Mouse (Mus musculus): Measurements from ENCODE around the gene Tiam2. TPM values are rescaled to one million over a fixed set of nuclear protein-coding genes. Genes with fewer than 3 reads are reported as not detected.

Gene Tiam2
- polyA plus RNA-seq, 1 experiment from 2014 or later: 3.9 TPM

DNA sequence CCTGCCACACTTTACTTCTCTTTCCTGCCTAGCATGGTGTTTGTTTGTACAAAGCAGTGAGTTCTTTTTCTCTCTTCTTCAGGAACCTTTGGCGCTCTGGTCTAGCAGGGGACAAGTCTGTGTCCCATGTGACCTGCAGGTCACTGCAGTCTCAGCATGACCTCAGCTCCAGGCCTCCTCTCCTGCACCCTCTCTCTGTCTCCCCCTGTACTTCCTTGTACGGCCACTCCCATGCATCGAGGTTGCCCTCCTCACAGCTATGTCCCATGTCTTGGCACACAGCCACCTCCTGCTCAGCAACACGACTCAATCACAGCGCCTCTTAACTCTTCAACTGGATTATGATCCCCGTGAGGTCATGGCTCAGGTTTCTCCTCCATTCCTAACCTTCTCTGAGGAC is 26.9 kb upstream of the Tiam2 start:
- peak; percentile 50; the same call in 1 of the 2 replicates for ATAC-seq (ENCODE audit: insufficient number of reproducible peaks, insufficient read depth, low FRiP score, low read depth)

GRCm38 (mm10) chr17:3305926-3306325 is 20.4 kb upstream of the Tiam2 start:
- no peak for ATAC-seq (ENCODE audit: insufficient number of reproducible peaks, insufficient read depth, low FRiP score, low read depth)
- Histone ChIP-seq H3K36me3 (ENCODE audit: control insufficient read depth, insufficient read depth, low read length) (peaks cover 8% of the 10 kb centered on the region), H3K4me3 (ENCODE audit: control insufficient read depth in 1 of 2, insufficient read depth in 1 of 2, low read depth in 1 of 2, low read length in 2 of 2) (no peak overlapping the region), H3K9me3 (ENCODE audit: control insufficient read depth, low read length) (no peaks in the 10 kb centered on the region), H3K4me1 (ENCODE audit: control insufficient read depth in 2 of 2, insufficient read depth in 2 of 2, low read length in 2 of 2) (no peaks in the 10 kb centered on the region), H3K4me2 (ENCODE audit: low read length) (no peak overlapping the region), H3K27ac (replicated peaks in 1 of 2; ENCODE audit: control insufficient read depth in 1 of 2, insufficient read depth in 1 of 2, low read depth in 2 of 2, low read length in 2 of 2) (no peak overlapping the region), H3K9ac (ENCODE audit: low read length) (no peak overlapping the region), H3K27me3 (ENCODE audit: control insufficient read depth, insufficient read depth, low read length) (no peaks in the 10 kb centered on the region)
- WGBS: 45% methylated on average over 2 of the region's 2 CpGs

More for the DNA sequence above, 26.9 kb upstream of the Tiam2 start:
- Histone ChIP-seq H3K27ac (replicated peaks in 1 of 2; ENCODE audit: control insufficient read depth in 1 of 2, insufficient read depth in 1 of 2, low read depth in 2 of 2, low read length in 2 of 2) (0 out of 4 replicates have a peak overlapping the region, but pooled peaks of 1 of the 2 experiments have one; percentile 5), H3K4me1 (ENCODE audit: control insufficient read depth in 2 of 2, insufficient read depth in 2 of 2, low read length in 2 of 2) (peaks cover 8 to 10% of the 10 kb centered on the region in 2 experiments; a peak in 3 of 4 replicates), H3K9ac (ENCODE audit: low read length) (no peak overlapping the region), H3K27me3 (ENCODE audit: control insufficient read depth, insufficient read depth, low read length) (no peaks in the 10 kb centered on the region), H3K36me3 (ENCODE audit: control insufficient read depth, insufficient read depth, low read length) (no peaks in the 10 kb centered on the region), H3K4me3 (ENCODE audit: control insufficient read depth in 1 of 2, insufficient read depth in 1 of 2, low read depth in 1 of 2, low read length in 2 of 2) (no peak overlapping the region), H3K9me3 (ENCODE audit: control insufficient read depth, low read length) (no peaks in the 10 kb centered on the region), H3K4me2 (ENCODE audit: low read length) (no peak overlapping the region)
- 21% methylated on average over 6 of the region's 6 CpGs for WGBS

GRCm38 (mm10) chr17:3313711-3314624 is 12.4 kb upstream of the Tiam2 start:
- Histone ChIP-seq H3K4me1 (ENCODE audit: control insufficient read depth in 2 of 2, insufficient read depth in 2 of 2, low read length in 2 of 2) (0 out of 4 replicates have a peak, but pooled peaks cover 0 to 2% of the 10 kb centered on the region in 2 experiments), H3K27me3 (ENCODE audit: control insufficient read depth, insufficient read depth, low read length) (no peaks in the 10 kb centered on the region), H3K27ac (replicated peaks in 1 of 2; ENCODE audit: control insufficient read depth in 1 of 2, insufficient read depth in 1 of 2, low read depth in 2 of 2, low read length in 2 of 2) (peak overlapping the region in 1 of 2 experiments; percentile 61; a peak in 2 of 4 replicates), H3K9ac (ENCODE audit: low read length) (peak overlapping the region; percentile 71), H3K4me2 (ENCODE audit: low read length) (peak overlapping the region; percentile 71), H3K9me3 (ENCODE audit: control insufficient read depth, low read length) (no peaks in the 10 kb centered on the region), H3K4me3 (ENCODE audit: control insufficient read depth in 1 of 2, insufficient read depth in 1 of 2, low read depth in 1 of 2, low read length in 2 of 2) (peak overlapping the region; percentile 42 to 61), H3K36me3 (ENCODE audit: control insufficient read depth, insufficient read depth, low read length) (no peaks in the 10 kb centered on the region)
- 7% methylated on average over 60 of the region's 60 CpGs for WGBS
- peak; percentile 94 for ATAC-seq (ENCODE audit: insufficient number of reproducible peaks, insufficient read depth, low FRiP score, low read depth)

DNA sequence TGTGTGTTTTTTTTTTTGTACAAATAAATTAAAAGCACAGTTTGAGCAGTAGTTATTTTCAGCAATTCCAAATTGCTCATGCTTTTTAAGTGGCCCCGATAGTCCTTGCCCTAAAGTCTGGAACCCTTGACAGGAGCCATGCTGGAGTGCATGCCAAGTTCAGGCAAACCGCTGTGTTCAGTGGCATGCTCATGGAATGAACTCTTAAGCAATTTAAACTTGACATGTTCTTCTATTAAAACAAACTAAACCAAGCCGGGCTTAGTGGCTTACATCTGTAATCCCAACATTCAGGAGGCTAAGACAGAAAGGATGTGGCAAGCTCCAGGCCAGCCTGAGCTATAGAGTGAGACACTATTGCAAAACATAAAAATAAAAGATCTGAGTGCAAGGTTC is 11.8 kb upstream of the Tiam2 start:
- H3K4me1 ChIP-seq (ENCODE audit: control insufficient read depth in 2 of 2, insufficient read depth in 2 of 2, low read length in 2 of 2): 0 out of 4 replicates have a peak, but pooled peaks cover 0 to 2% of the 10 kb centered on the region in 2 experiments
- no peaks in the 10 kb centered on the region for H3K36me3 ChIP-seq (ENCODE audit: control insufficient read depth, insufficient read depth, low read length)
- peak overlapping the region; percentile 42 to 61 for H3K4me3 ChIP-seq (ENCODE audit: control insufficient read depth in 1 of 2, insufficient read depth in 1 of 2, low read depth in 1 of 2, low read length in 2 of 2)
- no peaks in the 10 kb centered on the region for H3K27me3 ChIP-seq (ENCODE audit: control insufficient read depth, insufficient read depth, low read length)
- H3K4me2 ChIP-seq (ENCODE audit: low read length): peak overlapping the region; percentile 71
- peak overlapping the region in 1 of 2 experiments; percentile 19; a peak in 2 of 4 replicates for H3K27ac ChIP-seq (replicated peaks in 1 of 2; ENCODE audit: control insufficient read depth in 1 of 2, insufficient read depth in 1 of 2, low read depth in 2 of 2, low read length in 2 of 2)
- no peaks in the 10 kb centered on the region for H3K9me3 ChIP-seq (ENCODE audit: control insufficient read depth, low read length)
- 33% methylated on average over 3 of the region's 3 CpGs for WGBS
- H3K9ac ChIP-seq (ENCODE audit: low read length): peak overlapping the region; percentile 71
- ATAC-seq (ENCODE audit: insufficient number of reproducible peaks, insufficient read depth, low FRiP score, low read depth): no peak

DNA sequence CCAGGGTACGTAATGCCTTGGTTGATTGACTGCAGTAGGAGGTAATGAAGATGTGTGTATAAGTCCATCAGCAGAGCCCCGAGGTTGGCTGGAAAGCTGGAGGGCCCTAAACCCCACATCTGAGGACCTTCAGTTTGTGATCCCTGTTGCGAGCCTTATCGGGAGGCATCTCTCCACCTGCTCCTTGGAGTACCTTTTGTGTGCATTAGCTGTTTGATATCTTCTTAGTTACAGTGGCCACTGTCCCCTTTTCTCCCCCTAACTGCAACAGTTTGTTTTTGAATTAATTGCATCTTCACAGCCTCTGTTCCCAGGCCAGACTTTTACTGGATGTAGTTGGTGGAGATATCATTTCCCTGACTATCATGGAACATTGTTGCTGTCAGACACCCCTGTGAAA is 10.8 kb upstream of the Tiam2 start:
- 93% methylated on average over 4 of the region's 4 CpGs for WGBS
- no peak for ATAC-seq (ENCODE audit: insufficient number of reproducible peaks, insufficient read depth, low FRiP score, low read depth)

DNA sequence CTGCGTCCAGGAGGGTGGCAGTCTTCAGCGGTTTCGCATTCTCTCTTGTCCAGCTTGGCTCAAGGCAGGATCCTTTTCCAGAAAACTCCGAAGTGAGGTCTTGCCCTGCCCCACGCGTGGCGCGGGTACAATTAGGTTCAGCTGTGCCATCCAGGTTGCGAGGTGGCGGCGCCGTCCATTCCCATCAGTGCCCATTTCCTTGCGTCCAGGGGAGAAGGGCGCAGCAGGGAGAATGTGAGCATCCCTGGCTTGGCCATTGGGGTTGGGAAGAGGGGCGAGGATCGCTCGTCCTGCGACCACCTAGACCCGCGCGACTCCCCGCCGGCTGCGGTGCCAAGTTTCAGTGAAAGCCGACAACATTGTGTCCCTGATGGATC is 518 bp downstream of the Tiam2 start:
- Histone ChIP-seq H3K27ac (replicated peaks in 1 of 2; ENCODE audit: control insufficient read depth in 1 of 2, insufficient read depth in 1 of 2, low read depth in 2 of 2, low read length in 2 of 2) (no peak overlapping the region), H3K27me3 (ENCODE audit: control insufficient read depth, insufficient read depth, low read length) (no peaks in the 10 kb centered on the region), H3K9me3 (ENCODE audit: control insufficient read depth, low read length) (no peaks in the 10 kb centered on the region), H3K36me3 (ENCODE audit: control insufficient read depth, insufficient read depth, low read length) (no peaks in the 10 kb centered on the region), H3K4me3 (ENCODE audit: control insufficient read depth in 1 of 2, insufficient read depth in 1 of 2, low read depth in 1 of 2, low read length in 2 of 2) (peak overlapping the region; percentile 75 to 77), H3K9ac (ENCODE audit: low read length) (peak overlapping the region; percentile 82), H3K4me1 (ENCODE audit: control insufficient read depth in 2 of 2, insufficient read depth in 2 of 2, low read length in 2 of 2) (peaks cover 0 to 6% of the 10 kb centered on the region in 2 experiments; a peak in 2 of 4 replicates), H3K4me2 (ENCODE audit: low read length) (peak overlapping the region; percentile 98)
- 0 out of 2 replicates have a peak, but pooled peaks have one; percentile 19 for ATAC-seq (ENCODE audit: insufficient number of reproducible peaks, insufficient read depth, low FRiP score, low read depth)
- under 1% methylated on average over 25 of the region's 25 CpGs for WGBS

More for the DNA sequence above, 10.8 kb upstream of the Tiam2 start:
- H3K9ac ChIP-seq (ENCODE audit: low read length): no peak overlapping the region
- H3K9me3 ChIP-seq (ENCODE audit: control insufficient read depth, low read length): no peaks in the 10 kb centered on the region
- no peak overlapping the region for H3K4me3 ChIP-seq (ENCODE audit: control insufficient read depth in 1 of 2, insufficient read depth in 1 of 2, low read depth in 1 of 2, low read length in 2 of 2)
- H3K36me3 ChIP-seq (ENCODE audit: control insufficient read depth, insufficient read depth, low read length): no peaks in the 10 kb centered on the region
- H3K4me2 ChIP-seq (ENCODE audit: low read length): no peak overlapping the region
- H3K4me1 ChIP-seq (ENCODE audit: control insufficient read depth in 2 of 2, insufficient read depth in 2 of 2, low read length in 2 of 2): 0 out of 4 replicates have a peak, but pooled peaks cover 0 to 2% of the 10 kb centered on the region in 2 experiments
- no peak overlapping the region for H3K27ac ChIP-seq (replicated peaks in 1 of 2; ENCODE audit: control insufficient read depth in 1 of 2, insufficient read depth in 1 of 2, low read depth in 2 of 2, low read length in 2 of 2)
- no peaks in the 10 kb centered on the region for H3K27me3 ChIP-seq (ENCODE audit: control insufficient read depth, insufficient read depth, low read length)

- Histone ChIP-seq H3K9me3 (ENCODE audit: control insufficient read depth, low read length) (no peaks in the 10 kb centered on the region), H3K4me2 (ENCODE audit: low read length) (peak overlapping the region; percentile 98), H3K4me3 (ENCODE audit: control insufficient read depth in 1 of 2, insufficient read depth in 1 of 2, low read depth in 1 of 2, low read length in 2 of 2) (peak overlapping the region; percentile 75 to 77), H3K9ac (ENCODE audit: low read length) (peak overlapping the region; percentile 82), H3K27me3 (ENCODE audit: control insufficient read depth, insufficient read depth, low read length) (no peaks in the 10 kb centered on the region), H3K36me3 (ENCODE audit: control insufficient read depth, insufficient read depth, low read length) (no peaks in the 10 kb centered on the region), H3K4me1 (ENCODE audit: control insufficient read depth in 2 of 2, insufficient read depth in 2 of 2, low read length in 2 of 2) (peaks cover 0 to 6% of the 10 kb centered on the region in 2 experiments; a peak in 2 of 4 replicates), H3K27ac (replicated peaks in 1 of 2; ENCODE audit: control insufficient read depth in 1 of 2, insufficient read depth in 1 of 2, low read depth in 2 of 2, low read length in 2 of 2) (no peak overlapping the region)
- WGBS: 5% methylated on average over 14 of the region's 14 CpGs
- ATAC-seq (ENCODE audit: insufficient number of reproducible peaks, insufficient read depth, low FRiP score, low read depth): no peak
These were observed 962 bp downstream of the Tiam2 start for GRCm38 (mm10) chr17:3327335-3327734.

Measured in heart, embryonic 14.5 days (tissue).